Mouse (Mus musculus): Measurements from ENCODE around the gene Mon1b. TPM values are rescaled to one million over a fixed set of nuclear protein-coding genes. Genes with fewer than 3 reads are reported as not detected.

The Mon1b gene
- polyA plus RNA-seq, 1 experiment from 2014 or later: 8.3 TPM

- Histone ChIP-seq H3K4me3 (ENCODE audit: low read depth, low read length) (no peak overlapping the region), H3K9ac (replicated peaks; ENCODE audit: low read length) (no peak overlapping the region), H3K4me1 (ENCODE audit: control insufficient read depth, insufficient read depth, low read length) (no peaks in the 10 kb centered on the region), H3K27ac (replicated peaks; ENCODE audit: low read depth, low read length) (no peak overlapping the region), H3K27me3 (ENCODE audit: control insufficient read depth, insufficient read depth, low read length) (no peaks in the 10 kb centered on the region), H3K4me2 (ENCODE audit: low read depth, low read length) (no peak overlapping the region), H3K9me3 (replicated peaks; ENCODE audit: control insufficient read depth, low read length) (no peaks in the 10 kb centered on the region), H3K36me3 (replicated peaks; ENCODE audit: control insufficient read depth, insufficient read depth, low read depth, low read length) (no peaks in the 10 kb centered on the region)
- DNase-seq (ENCODE audit: low spot score) (no peak), ATAC-seq (replicated peaks; ENCODE audit: insufficient number of reproducible peaks, low FRiP score, low TSS enrichment, low read depth) (no peak)
- WGBS: 70% methylated on average over 4 of the region's 4 CpGs
Observed at GRCm38 (mm10) chr8:113665036-113665435, 29.6 kb downstream of the Mon1b start.

GRCm38 (mm10) chr8:113665951-113666350 is 30.6 kb downstream of the Mon1b start:
- no peaks in the 10 kb centered on the region for H3K36me3 ChIP-seq (replicated peaks; ENCODE audit: control insufficient read depth, insufficient read depth, low read depth, low read length)
- no peak overlapping the region for H3K4me2 ChIP-seq (ENCODE audit: low read depth, low read length)
- no peak overlapping the region for H3K27ac ChIP-seq (replicated peaks; ENCODE audit: low read depth, low read length)
- ATAC-seq (replicated peaks; ENCODE audit: insufficient number of reproducible peaks, low FRiP score, low TSS enrichment, low read depth) (no peak), DNase-seq (ENCODE audit: low spot score) (no peak)
- no peaks in the 10 kb centered on the region for H3K27me3 ChIP-seq (ENCODE audit: control insufficient read depth, insufficient read depth, low read length)
- H3K4me3 ChIP-seq (ENCODE audit: low read depth, low read length): no peak overlapping the region
- 65% methylated on average over 8 of the region's 8 CpGs for WGBS
- H3K4me1 ChIP-seq (ENCODE audit: control insufficient read depth, insufficient read depth, low read length): no peaks in the 10 kb centered on the region
- no peaks in the 10 kb centered on the region for H3K9me3 ChIP-seq (replicated peaks; ENCODE audit: control insufficient read depth, low read length)
- H3K9ac ChIP-seq (replicated peaks; ENCODE audit: low read length): no peak overlapping the region

GRCm38 (mm10) chr8:113666714-113667432 is 31.5 kb downstream of the Mon1b start:
- 54% methylated on average over 16 of the region's 16 CpGs for WGBS
- no peaks in the 10 kb centered on the region for H3K36me3 ChIP-seq (replicated peaks; ENCODE audit: control insufficient read depth, insufficient read depth, low read depth, low read length)
- DNase-seq (ENCODE audit: low spot score) (no peak), ATAC-seq (replicated peaks; ENCODE audit: insufficient number of reproducible peaks, low FRiP score, low TSS enrichment, low read depth) (0 out of 2 replicates have a peak, but pooled peaks have one; percentile 9)
- no peak overlapping the region for H3K4me3 ChIP-seq (ENCODE audit: low read depth, low read length)
- no peak overlapping the region for H3K27ac ChIP-seq (replicated peaks; ENCODE audit: low read depth, low read length)
- no peaks in the 10 kb centered on the region for H3K27me3 ChIP-seq (ENCODE audit: control insufficient read depth, insufficient read depth, low read length)
- no peak overlapping the region for H3K4me2 ChIP-seq (ENCODE audit: low read depth, low read length)
- no peaks in the 10 kb centered on the region for H3K4me1 ChIP-seq (ENCODE audit: control insufficient read depth, insufficient read depth, low read length)
- H3K9ac ChIP-seq (replicated peaks; ENCODE audit: low read length): no peak overlapping the region
- H3K9me3 ChIP-seq (replicated peaks; ENCODE audit: control insufficient read depth, low read length): no peaks in the 10 kb centered on the region

GRCm38 (mm10) chr8:113669924-113670323 is 34.5 kb downstream of the Mon1b start:
- Histone ChIP-seq H3K4me2 (ENCODE audit: low read depth, low read length) (no peak overlapping the region), H3K27ac (replicated peaks; ENCODE audit: low read depth, low read length) (no peak overlapping the region), H3K9me3 (replicated peaks; ENCODE audit: control insufficient read depth, low read length) (no peaks in the 10 kb centered on the region), H3K27me3 (ENCODE audit: control insufficient read depth, insufficient read depth, low read length) (no peaks in the 10 kb centered on the region), H3K36me3 (replicated peaks; ENCODE audit: control insufficient read depth, insufficient read depth, low read depth, low read length) (no peaks in the 10 kb centered on the region), H3K4me1 (ENCODE audit: control insufficient read depth, insufficient read depth, low read length) (no peaks in the 10 kb centered on the region), H3K4me3 (ENCODE audit: low read depth, low read length) (no peak overlapping the region), H3K9ac (replicated peaks; ENCODE audit: low read length) (no peak overlapping the region)
- DNase-seq (ENCODE audit: low spot score) (no peak), ATAC-seq (replicated peaks; ENCODE audit: insufficient number of reproducible peaks, low FRiP score, low TSS enrichment, low read depth) (no peak)
- WGBS: 83% methylated on average over 10 of the region's 10 CpGs

- ATAC-seq (replicated peaks; ENCODE audit: insufficient number of reproducible peaks, low FRiP score, low TSS enrichment, low read depth) (0 out of 2 replicates have a peak, but pooled peaks have one; percentile 22), DNase-seq (ENCODE audit: low spot score) (no peak)
- no peak overlapping the region for H3K4me2 ChIP-seq (ENCODE audit: low read depth, low read length)
- no peaks in the 10 kb centered on the region for H3K36me3 ChIP-seq (replicated peaks; ENCODE audit: control insufficient read depth, insufficient read depth, low read depth, low read length)
- no peaks in the 10 kb centered on the region for H3K4me1 ChIP-seq (ENCODE audit: control insufficient read depth, insufficient read depth, low read length)
- no peaks in the 10 kb centered on the region for H3K9me3 ChIP-seq (replicated peaks; ENCODE audit: control insufficient read depth, low read length)
- no peak overlapping the region for H3K9ac ChIP-seq (replicated peaks; ENCODE audit: low read length)
- no peak overlapping the region for H3K4me3 ChIP-seq (ENCODE audit: low read depth, low read length)
- H3K27ac ChIP-seq (replicated peaks; ENCODE audit: low read depth, low read length): no peak overlapping the region
- no peaks in the 10 kb centered on the region for H3K27me3 ChIP-seq (ENCODE audit: control insufficient read depth, insufficient read depth, low read length)
- WGBS: 76% methylated on average over 11 of the region's 11 CpGs
Observed at GRCm38 (mm10) chr8:113672599-113673255, 37.3 kb downstream of the Mon1b start.

- no peaks in the 10 kb centered on the region for H3K9me3 ChIP-seq (replicated peaks; ENCODE audit: control insufficient read depth, low read length)
- DNase-seq (ENCODE audit: low spot score): no peak
- H3K36me3 ChIP-seq (replicated peaks; ENCODE audit: control insufficient read depth, insufficient read depth, low read depth, low read length): no peaks in the 10 kb centered on the region
- no peak overlapping the region for H3K4me2 ChIP-seq (ENCODE audit: low read depth, low read length)
- ATAC-seq (replicated peaks; ENCODE audit: insufficient number of reproducible peaks, low FRiP score, low TSS enrichment, low read depth): no peak
- H3K27ac ChIP-seq (replicated peaks; ENCODE audit: low read depth, low read length): no peak overlapping the region
- H3K4me1 ChIP-seq (ENCODE audit: control insufficient read depth, insufficient read depth, low read length): no peaks in the 10 kb centered on the region
- no peak overlapping the region for H3K9ac ChIP-seq (replicated peaks; ENCODE audit: low read length)
- WGBS: 39% methylated on average over 3 of the region's 3 CpGs
- H3K4me3 ChIP-seq (ENCODE audit: low read depth, low read length): no peak overlapping the region
- no peaks in the 10 kb centered on the region for H3K27me3 ChIP-seq (ENCODE audit: control insufficient read depth, insufficient read depth, low read length)
Observed at GRCm38 (mm10) chr8:113673300-113673699, 37.9 kb downstream of the Mon1b start.

GRCm38 (mm10) chr8:113674611-113675010 is 39.2 kb downstream of the Mon1b start:
- ATAC-seq (replicated peaks; ENCODE audit: insufficient number of reproducible peaks, low FRiP score, low TSS enrichment, low read depth) (no peak), DNase-seq (ENCODE audit: low spot score) (no peak)
- WGBS: 75% methylated on average over 3 of the region's 3 CpGs
- Histone ChIP-seq H3K36me3 (replicated peaks; ENCODE audit: control insufficient read depth, insufficient read depth, low read depth, low read length) (no peaks in the 10 kb centered on the region), H3K4me3 (ENCODE audit: low read depth, low read length) (no peak overlapping the region), H3K4me2 (ENCODE audit: low read depth, low read length) (no peak overlapping the region), H3K27me3 (ENCODE audit: control insufficient read depth, insufficient read depth, low read length) (no peaks in the 10 kb centered on the region), H3K27ac (replicated peaks; ENCODE audit: low read depth, low read length) (no peak overlapping the region), H3K9ac (replicated peaks; ENCODE audit: low read length) (no peak overlapping the region), H3K9me3 (replicated peaks; ENCODE audit: control insufficient read depth, low read length) (no peaks in the 10 kb centered on the region), H3K4me1 (ENCODE audit: control insufficient read depth, insufficient read depth, low read length) (no peaks in the 10 kb centered on the region)

- WGBS: 87% methylated on average over 2 of the region's 2 CpGs
- DNase-seq (ENCODE audit: low spot score): no peak
- H3K27ac ChIP-seq (replicated peaks; ENCODE audit: low read depth, low read length): no peak overlapping the region
- no peaks in the 10 kb centered on the region for H3K36me3 ChIP-seq (replicated peaks; ENCODE audit: control insufficient read depth, insufficient read depth, low read depth, low read length)
- no peaks in the 10 kb centered on the region for H3K27me3 ChIP-seq (ENCODE audit: control insufficient read depth, insufficient read depth, low read length)
- H3K4me3 ChIP-seq (ENCODE audit: low read depth, low read length): no peak overlapping the region
- ATAC-seq (replicated peaks; ENCODE audit: insufficient number of reproducible peaks, low FRiP score, low TSS enrichment, low read depth): no peak
- H3K4me2 ChIP-seq (ENCODE audit: low read depth, low read length): no peak overlapping the region
- H3K4me1 ChIP-seq (ENCODE audit: control insufficient read depth, insufficient read depth, low read length): no peaks in the 10 kb centered on the region
- H3K9ac ChIP-seq (replicated peaks; ENCODE audit: low read length): no peak overlapping the region
- no peaks in the 10 kb centered on the region for H3K9me3 ChIP-seq (replicated peaks; ENCODE audit: control insufficient read depth, low read length)
Observed at GRCm38 (mm10) chr8:113675281-113675680, 39.9 kb downstream of the Mon1b start.
